Mouse (Mus musculus): ENCODE measurements around the gene Tango2. TPM values are rescaled to one million over a fixed set of nuclear protein-coding genes. Genes with fewer than 3 reads are reported as not detected.

Gene Tango2
- total RNA-seq (2023) = 10 to 100 TPM; 36.4 to 44.9 TPM

GRCm38 (mm10) chr16:18347931-18348600, at the start of gene Tango2, which contains the start of gene Arvcf:
Tango2 (minus strand) TSS chr16:18348103.
Arvcf (plus strand) TSS chr16:18348182.

GRCm38 (mm10) chr16:18289067-18289588, 58.8 kb downstream of the Tango2 start, which contains the start of gene Dgcr8:
Dgcr8 (minus strand) TSS chr16:18289246.

GRCm38 (mm10) chr16:18258221-18258620, 89.7 kb downstream of the Tango2 start, which contains the start of gene Gm49776:
Gm49776 (minus strand) TSS chr16:18258321.

Other genes with a start within 250 kb of the Tango2 start
- not detected for gene Rtn4r, start 220.5 kb downstream of the Tango2 start, total RNA-seq (2023)
- gene Ccdc188, start 130.2 kb downstream of the Tango2 start, total RNA-seq (2023) = not detected
- gene Zdhhc8, start 113.0 kb downstream of the Tango2 start, total RNA-seq (2023) = 10 to 100 TPM; 21.9 to 29.2 TPM
- 100 to 1,000 TPM; 180 to 183 TPM for gene Trmt2a, start 99.4 kb downstream of the Tango2 start, total RNA-seq (2023)
- gene Ranbp1, start 99.4 kb downstream of the Tango2 start, total RNA-seq (2023) = 10 to 100 TPM; 98.5 TPM
- gene Gm49776, start 89.8 kb downstream of the Tango2 start, total RNA-seq (2023) = not detected
- 10 to 100 TPM; 47.0 to 55.8 TPM for gene Dgcr8, start 58.9 kb downstream of the Tango2 start, total RNA-seq (2023)
- gene Arvcf, start 79 bp upstream of the Tango2 start, total RNA-seq (2023) = 1 to 10 TPM; 5.3 to 7.1 TPM
- gene Txnrd2, start 78.3 kb upstream of the Tango2 start, total RNA-seq (2023) = 10 to 100 TPM; 15.9 to 16.8 TPM
- 10 to 100 TPM; 17.4 to 19.5 TPM for gene Comt, start 78.7 kb upstream of the Tango2 start, total RNA-seq (2023)
- gene Gnb1l, start 150.6 kb upstream of the Tango2 start, total RNA-seq (2023) = 1 to 10 TPM; 6.6 to 8.2 TPM
- 10 to 100 TPM in 1 of 2 experiments, 1 to 10 TPM in 1; 9.7 to 10.7 TPM for gene Rtl10, start 150.8 kb upstream of the Tango2 start, total RNA-seq (2023)
- gene Tbx1, start 242.6 kb upstream of the Tango2 start, total RNA-seq (2023) = not detected

Measured in B cell, adult 67 days (primary cell).